Mouse (Mus musculus) forebrain, embryonic 13.5 days (tissue): ENCODE results near the gene Hoxd13. TPM values are rescaled to one million over a fixed set of nuclear protein-coding genes. Genes with fewer than 3 reads are reported as not detected.

Experiments
- ATAC-seq: fragments of 200-750 bp; cut with Nextera tagmentation; 2 replicates; pipeline ENCODE4 v1.8.0; 2017
- H3K27ac ChIP-seq: fragments of 300-500 bp; sonication (generic); 2 replicates; pipeline ENCODE4 v1.5.1; 2015; ENCODE audit warnings: inconsistent platforms, mild to moderate bottlenecking, moderate library complexity
- H3K27me3 ChIP-seq: fragments of 300-500 bp; sonication (generic); 2 replicates; pipeline ENCODE4 v1.6.1; 2015; ENCODE audit warnings: mild to moderate bottlenecking, inconsistent platforms
- H3K36me3 ChIP-seq: fragments of 300-500 bp; sonication (generic); 2 replicates; pipeline ENCODE4 v1.6.1; 2015; ENCODE audit warnings: mild to moderate bottlenecking, inconsistent platforms; ENCODE audit not compliant: poor library complexity, severe bottlenecking
- H3K4me1 ChIP-seq: fragments of 300-500 bp; sonication (generic); 2 replicates; pipeline ENCODE4 v1.6.1; 2015; ENCODE audit warnings: inconsistent platforms
- H3K4me2 ChIP-seq: fragments of 300-500 bp; sonication (generic); 2 replicates; pipeline ENCODE4 v1.6.1; 2015; ENCODE audit warnings: inconsistent platforms, mild to moderate bottlenecking, moderate library complexity
- H3K4me3 ChIP-seq: fragments of 300-500 bp; sonication (generic); 2 replicates; pipeline ENCODE4 v1.5.1; 2015; ENCODE audit warnings: mild to moderate bottlenecking, inconsistent platforms
- H3K9ac ChIP-seq: fragments of 300-500 bp; sonication (generic); 2 replicates; pipeline ENCODE4 v1.6.1; 2015; ENCODE audit warnings: mild to moderate bottlenecking, inconsistent platforms
- H3K9me3 ChIP-seq: fragments of 300-500 bp; sonication (generic); replicated peaks from 2 replicates; pipeline ENCODE4 v1.6.1; 2016; ENCODE audit warnings: inconsistent platforms
- WGBS: fragments of 180-500 bp; shearing (Covaris S2); methylation state at CpG from one replicate; pipeline ENCODE4 v1.1.7; 2015; 5-methylcytosine and 5-hydroxymethylcytosine counted together
- polyA plus RNA-seq: library from polyadenylated mRNA; unstranded; fragments of >200 nt; fragmentation: Nextera tagmentation; extraction: Ambion mirVana; gene quantifications from 2 replicates; pipeline ENCODE4 v1.2.1, GENCODE M21; 2015

Gene Hoxd13
- polyA plus RNA-seq, 1 experiment from 2014 or later: not detected

DNA sequence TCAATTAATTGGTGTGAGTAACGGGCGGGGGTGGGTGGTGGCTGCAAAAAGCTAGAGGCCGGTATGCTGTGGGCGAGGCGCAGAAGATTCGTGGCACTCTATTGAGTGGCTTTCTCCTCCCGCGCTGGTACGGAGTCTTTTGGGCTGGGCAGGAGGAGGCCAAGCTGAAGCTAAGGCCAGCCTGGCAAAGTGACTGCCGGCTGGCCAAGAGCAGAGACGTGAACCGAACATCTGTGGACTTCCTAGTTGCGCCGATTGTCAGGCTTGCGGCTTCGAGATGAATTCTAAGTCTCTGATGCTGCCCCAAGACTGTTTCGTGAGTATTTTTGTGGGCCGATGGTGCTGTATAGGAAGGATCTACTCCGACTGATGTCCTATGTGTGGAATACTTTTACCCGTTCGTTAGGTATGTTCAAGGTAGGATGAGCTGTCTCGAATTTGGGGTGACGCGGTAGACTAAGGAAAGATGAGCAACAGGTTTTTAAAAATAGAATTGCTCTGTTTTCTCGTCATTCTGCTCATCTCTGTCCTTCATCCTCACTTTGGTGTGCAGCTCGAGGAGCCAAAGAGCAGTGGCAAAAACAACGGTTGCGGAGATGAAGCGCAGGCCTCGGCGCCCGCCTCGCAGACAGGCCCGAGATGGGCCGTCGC, 794 bp upstream of the Hoxd13 start:
- Histone ChIP-seq H3K4me2 (no peak overlapping the region), H3K27me3 (peaks cover 97% of the 10 kb centered on the region), H3K4me3 (peak overlapping the region; percentile 39), H3K9ac (no peak overlapping the region), H3K4me1 (peaks cover 8% of the 10 kb centered on the region), H3K36me3 (no peaks in the 10 kb centered on the region), H3K9me3 (no peaks in the 10 kb centered on the region), H3K27ac (no peak overlapping the region)
- under 1% methylated on average over 35 of the region's 36 CpGs for WGBS
- ATAC-seq: no peak

DNA sequence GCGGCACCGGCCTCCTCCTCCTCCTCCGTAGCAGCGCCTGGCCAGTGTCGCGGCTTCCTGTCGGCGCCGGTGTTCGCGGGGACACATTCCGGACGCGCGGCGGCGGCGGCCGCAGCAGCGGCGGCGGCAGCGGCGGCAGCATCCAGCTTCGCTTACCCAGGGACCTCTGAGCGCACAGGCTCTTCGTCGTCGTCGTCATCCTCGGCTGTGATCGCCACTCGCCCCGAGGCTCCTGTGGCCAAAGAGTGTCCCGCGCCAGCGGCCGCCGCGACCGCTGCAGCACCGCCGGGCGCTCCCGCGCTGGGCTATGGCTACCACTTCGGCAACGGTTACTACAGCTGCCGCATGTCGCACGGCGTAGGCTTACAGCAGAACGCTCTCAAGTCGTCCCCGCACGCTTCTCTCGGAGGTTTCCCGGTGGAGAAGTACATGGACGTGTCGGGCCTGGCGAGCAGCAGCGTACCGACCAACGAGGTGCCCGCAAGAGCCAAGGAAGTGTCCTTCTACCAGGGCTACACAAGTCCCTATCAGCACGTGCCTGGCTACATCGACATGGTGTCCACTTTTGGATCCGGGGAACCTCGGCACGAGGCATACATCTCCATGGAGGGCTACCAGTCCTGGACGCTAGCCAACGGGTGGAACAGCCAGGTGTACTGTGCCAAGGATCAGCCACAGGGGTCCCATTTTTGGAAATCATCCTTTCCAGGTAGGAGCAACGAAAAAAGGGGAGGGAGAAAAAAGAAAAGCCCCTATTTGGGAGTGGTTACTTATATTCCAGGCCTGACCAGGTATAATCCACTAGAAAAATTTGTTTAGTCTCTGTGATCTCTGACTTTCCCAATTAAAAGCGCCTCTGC, 490 bp downstream of the Hoxd13 start:
- Histone ChIP-seq H3K27me3 (peaks cover 97% of the 10 kb centered on the region), H3K9me3 (no peaks in the 10 kb centered on the region), H3K4me3 (peak overlapping the region; percentile 39), H3K36me3 (no peaks in the 10 kb centered on the region), H3K4me2 (peak overlapping the region; percentile 62), H3K9ac (peak overlapping the region; percentile 34; the same call in 1 of the 2 replicates), H3K27ac (no peak overlapping the region), H3K4me1 (peaks cover 14% of the 10 kb centered on the region)
- WGBS: under 1% methylated on average over 70 of the region's 74 CpGs
- ATAC-seq: 0 out of 2 replicates have a peak, but pooled peaks have one; percentile 48

DNA sequence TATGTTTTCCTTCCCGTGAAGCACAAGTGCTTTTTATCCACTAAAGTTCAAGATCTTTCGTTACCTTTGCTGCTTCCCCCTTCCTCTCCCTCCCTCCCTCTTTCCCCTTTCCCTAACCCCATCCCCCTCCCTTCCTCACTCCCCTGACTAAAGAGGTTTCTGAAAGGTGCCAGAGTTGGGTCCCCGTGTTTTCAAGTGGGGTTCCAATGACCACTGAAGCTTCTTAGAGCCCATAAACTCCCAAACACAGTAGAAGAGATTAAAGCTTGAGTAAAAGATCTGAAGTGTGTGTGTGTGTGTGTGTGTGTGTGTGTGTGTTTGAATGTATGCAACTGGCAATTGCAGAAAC, 1.1 kb downstream of the Hoxd13 start:
- ATAC-seq: no peak
- 4% methylated on average over 3 of the region's 3 CpGs for WGBS

DNA sequence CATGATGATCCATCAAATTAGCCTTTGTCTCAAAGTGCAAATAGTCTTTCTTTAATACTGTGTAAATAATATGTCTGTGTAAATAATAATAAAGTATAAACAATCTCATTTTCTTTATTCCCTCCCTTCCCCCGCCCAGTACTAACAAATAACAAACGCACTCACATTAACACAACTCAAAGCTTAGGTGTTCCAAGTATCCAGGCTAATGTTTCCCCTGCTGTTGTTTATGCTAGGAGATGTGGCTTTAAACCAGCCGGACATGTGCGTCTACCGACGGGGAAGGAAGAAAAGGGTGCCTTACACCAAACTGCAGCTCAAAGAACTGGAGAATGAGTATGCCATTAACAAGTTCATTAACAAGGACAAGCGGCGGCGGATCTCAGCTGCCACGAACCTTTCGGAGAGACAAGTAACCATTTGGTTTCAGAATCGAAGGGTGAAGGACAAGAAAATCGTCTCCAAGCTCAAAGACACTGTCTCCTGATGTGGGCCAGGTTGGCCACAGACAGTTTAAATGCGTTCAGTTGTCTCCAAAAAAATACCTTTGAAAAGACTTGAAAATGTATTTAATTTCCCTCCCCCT, 1.6 kb downstream of the Hoxd13 start:
- Histone ChIP-seq H3K4me1 (peaks cover 14% of the 10 kb centered on the region), H3K9ac (no peak overlapping the region), H3K4me3 (no peak overlapping the region), H3K4me2 (no peak overlapping the region), H3K36me3 (no peaks in the 10 kb centered on the region), H3K9me3 (no peaks in the 10 kb centered on the region), H3K27ac (no peak overlapping the region), H3K27me3 (peaks cover 97% of the 10 kb centered on the region)
- 1% methylated on average over 14 of the region's 14 CpGs for WGBS
- no peak for ATAC-seq

More for the DNA sequence above, 1.1 kb downstream of the Hoxd13 start:
- H3K27ac ChIP-seq: no peak overlapping the region
- no peak overlapping the region for H3K9ac ChIP-seq
- H3K27me3 ChIP-seq: peaks cover 97% of the 10 kb centered on the region
- no peaks in the 10 kb centered on the region for H3K36me3 ChIP-seq
- peaks cover 14% of the 10 kb centered on the region for H3K4me1 ChIP-seq
- no peak overlapping the region for H3K4me3 ChIP-seq
- H3K4me2 ChIP-seq: no peak overlapping the region
- no peaks in the 10 kb centered on the region for H3K9me3 ChIP-seq

DNA sequence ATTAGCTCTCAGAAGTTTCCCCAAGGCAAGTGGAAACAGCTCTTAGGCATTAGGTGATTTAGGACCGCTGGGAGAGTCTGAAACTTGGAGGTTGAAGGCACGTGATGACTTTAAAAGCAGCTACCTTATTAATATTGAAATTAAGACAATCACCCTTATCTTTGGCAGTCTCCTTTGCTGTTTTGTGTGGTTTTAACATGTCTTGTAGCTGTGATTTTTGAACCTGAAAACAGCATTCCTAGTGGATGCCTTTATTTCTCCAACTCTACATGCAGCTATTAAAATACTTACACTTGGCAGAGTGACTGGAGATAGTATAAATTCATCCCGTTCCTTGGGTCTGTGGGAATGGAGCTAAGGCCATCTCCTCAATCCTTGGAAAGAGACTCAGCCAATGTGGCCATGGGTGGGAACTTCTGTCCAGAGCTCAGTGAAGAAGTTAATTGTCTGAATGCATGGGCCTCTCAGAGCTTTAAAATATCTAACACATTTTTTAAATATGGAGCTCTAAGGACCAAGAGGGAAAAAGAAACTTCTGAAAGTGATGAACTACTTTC, 2.6 kb downstream of the Hoxd13 start:
- peaks cover 14% of the 10 kb centered on the region for H3K4me1 ChIP-seq
- no peak for ATAC-seq
- peaks cover 98% of the 10 kb centered on the region for H3K27me3 ChIP-seq
- no peak overlapping the region for H3K27ac ChIP-seq
- H3K9me3 ChIP-seq: no peaks in the 10 kb centered on the region
- H3K9ac ChIP-seq: no peak overlapping the region
- H3K36me3 ChIP-seq: no peaks in the 10 kb centered on the region
- no peak overlapping the region for H3K4me2 ChIP-seq
- no peak overlapping the region for H3K4me3 ChIP-seq
- WGBS: 1% methylated on average over 3 of the region's 3 CpGs

DNA sequence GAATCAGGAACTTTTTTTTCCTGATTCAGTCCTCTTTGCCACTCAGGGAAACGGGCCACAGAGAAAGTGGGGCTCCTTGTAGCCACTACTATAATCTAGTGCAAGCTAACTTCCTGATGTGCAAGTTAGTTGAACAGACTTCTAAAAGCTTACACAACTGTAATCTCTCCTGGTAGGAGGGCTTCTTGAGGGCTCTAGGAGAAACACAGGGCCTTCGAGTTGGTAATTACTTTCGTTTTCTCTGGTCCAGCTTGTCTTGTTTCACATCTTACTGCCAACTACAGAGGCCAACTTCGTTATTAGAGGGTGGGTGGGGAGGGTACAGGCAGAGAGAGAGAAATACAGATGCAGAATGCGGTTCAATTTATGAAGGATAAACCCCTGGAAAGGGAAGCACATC, 3.7 kb downstream of the Hoxd13 start:
- no peak overlapping the region for H3K4me3 ChIP-seq
- no peaks in the 10 kb centered on the region for H3K36me3 ChIP-seq
- ATAC-seq: no peak
- H3K4me1 ChIP-seq: peaks cover 14% of the 10 kb centered on the region
- H3K4me2 ChIP-seq: no peak overlapping the region
- H3K27ac ChIP-seq: no peak overlapping the region
- 5% methylated on average over 5 of the region's 5 CpGs for WGBS
- H3K9me3 ChIP-seq: no peaks in the 10 kb centered on the region
- no peak overlapping the region for H3K9ac ChIP-seq
- peaks cover 99% of the 10 kb centered on the region for H3K27me3 ChIP-seq

- 1% methylated on average over 38 of the region's 40 CpGs for WGBS
- Histone ChIP-seq H3K36me3 (no peaks in the 10 kb centered on the region), H3K9ac (no peak overlapping the region), H3K9me3 (no peaks in the 10 kb centered on the region), H3K4me3 (0 out of 2 replicates have a peak overlapping the region, but pooled peaks have one; percentile 8), H3K27me3 (peaks cover 99% of the 10 kb centered on the region), H3K4me2 (peak overlapping the region; percentile 52), H3K27ac (no peak overlapping the region), H3K4me1 (peaks cover 14% of the 10 kb centered on the region)
- peak; percentile 41 for ATAC-seq
Observed at GRCm38 (mm10) chr2:74672481-74673362, 4.6 kb downstream of the Hoxd13 start.

- Histone ChIP-seq H3K4me2 (no peak overlapping the region), H3K9me3 (no peaks in the 10 kb centered on the region), H3K27ac (no peak overlapping the region)
Observed at GRCm38 (mm10) chr2:74673835-74674425, 5.8 kb downstream of the Hoxd13 start.

GRCm38 (mm10) chr2:74674881-74675665, 7.0 kb downstream of the Hoxd13 start, which contains the start of gene Hoxd12:
Gene Hoxd12, plus strand, starts transcription at chr2:74675013.
- peaks cover 99% of the 10 kb centered on the region for H3K27me3 ChIP-seq
- no peak within 1 kb of the TSS for H3K4me3 ChIP-seq
- no peak for ATAC-seq
- H3K4me1 ChIP-seq: peaks cover 5% of the 10 kb centered on the region
- H3K9me3 ChIP-seq: no peaks in the 10 kb centered on the region
- WGBS: 2% methylated on average over 47 of the region's 47 CpGs
- H3K4me2 ChIP-seq: no peak within 1 kb of the TSS
- no peak within 1 kb of the TSS for H3K27ac ChIP-seq
- H3K9ac ChIP-seq: no peak within 1 kb of the TSS
- no peaks in the 10 kb centered on the region for H3K36me3 ChIP-seq

More at GRCm38 (mm10) chr2:74673835-74674425, 5.8 kb downstream of the Hoxd13 start:
- H3K4me3 ChIP-seq: no peak overlapping the region
- H3K9ac ChIP-seq: no peak overlapping the region
- peaks cover 5% of the 10 kb centered on the region for H3K4me1 ChIP-seq
- H3K27me3 ChIP-seq: peaks cover 99% of the 10 kb centered on the region
- H3K36me3 ChIP-seq: no peaks in the 10 kb centered on the region
- 1% methylated on average over 24 of the region's 24 CpGs for WGBS
- no peak for ATAC-seq

DNA sequence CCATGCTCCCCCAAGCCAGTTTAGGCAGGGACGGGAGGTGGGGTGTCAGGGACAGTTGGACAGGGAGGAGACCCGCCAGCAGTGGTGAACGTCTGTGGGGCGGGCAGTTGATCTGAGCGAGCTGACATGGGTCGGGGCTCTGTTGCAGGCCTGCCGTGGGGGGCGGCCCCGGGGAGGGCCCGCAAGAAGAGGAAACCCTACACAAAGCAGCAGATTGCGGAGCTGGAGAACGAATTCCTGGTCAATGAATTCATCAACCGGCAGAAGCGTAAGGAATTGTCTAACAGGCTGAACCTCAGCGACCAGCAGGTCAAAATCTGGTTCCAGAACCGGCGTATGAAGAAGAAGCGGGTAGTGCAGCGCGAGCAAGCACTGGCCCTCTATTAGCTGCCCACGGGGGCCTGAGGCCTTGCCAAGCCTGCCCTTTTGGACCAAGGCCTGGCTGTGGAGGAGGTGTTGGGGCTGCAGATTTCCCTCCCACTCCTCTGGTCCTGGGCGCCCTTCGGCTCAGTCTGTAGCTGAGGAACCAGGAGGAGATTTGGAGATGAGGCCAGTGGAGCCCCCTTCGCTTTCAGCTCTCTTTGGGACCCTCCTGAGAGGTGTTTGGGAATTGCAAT, 7.7 kb downstream of the Hoxd13 start:
- peaks cover 100% of the 10 kb centered on the region for H3K27me3 ChIP-seq
- H3K9ac ChIP-seq: no peak overlapping the region
- no peaks in the 10 kb centered on the region for H3K36me3 ChIP-seq
- peaks cover 5% of the 10 kb centered on the region for H3K4me1 ChIP-seq
- H3K4me2 ChIP-seq: no peak overlapping the region
- no peak for ATAC-seq
- no peak overlapping the region for H3K4me3 ChIP-seq
- 3% methylated on average over 24 of the region's 24 CpGs for WGBS
- H3K27ac ChIP-seq: no peak overlapping the region
- H3K9me3 ChIP-seq: no peaks in the 10 kb centered on the region
